Mouse (Mus musculus) lung, postnatal 0 days (tissue): ENCODE data around the gene Cutal.
A peak's percentile ranks its signal among the peaks of the same experiment; 100 is the strongest.

Source experiments
- CTCF ChIP-seq: IDR thresholded peaks from 2 replicates; pipeline ENCODE4 v1.5.1; 2016; ENCODE audit warnings: antibody characterized with exemption, mild to moderate bottlenecking
- EP300 ChIP-seq: IDR thresholded peaks from 2 replicates; pipeline ENCODE4 v1.6.1; 2016; ENCODE audit warnings: antibody characterized with exemption, mild to moderate bottlenecking, control low read depth

GRCm38 (mm10) chr2:34855265-34855664, 18.9 kb upstream of the Cutal start:
- TF ChIP-seq CTCF, result peak; percentile 61
- TF ChIP-seq EP300, result no peak
